Mouse (Mus musculus): ENCODE data around the gene Dcaf1. TPM values are rescaled to one million over a fixed set of nuclear protein-coding genes. Genes with fewer than 3 reads are reported as not detected.

Gene Dcaf1
- total and polyA plus RNA-seq, 3 experiments = 40.9 to 43.9 (median 42.9) TPM

DNA sequence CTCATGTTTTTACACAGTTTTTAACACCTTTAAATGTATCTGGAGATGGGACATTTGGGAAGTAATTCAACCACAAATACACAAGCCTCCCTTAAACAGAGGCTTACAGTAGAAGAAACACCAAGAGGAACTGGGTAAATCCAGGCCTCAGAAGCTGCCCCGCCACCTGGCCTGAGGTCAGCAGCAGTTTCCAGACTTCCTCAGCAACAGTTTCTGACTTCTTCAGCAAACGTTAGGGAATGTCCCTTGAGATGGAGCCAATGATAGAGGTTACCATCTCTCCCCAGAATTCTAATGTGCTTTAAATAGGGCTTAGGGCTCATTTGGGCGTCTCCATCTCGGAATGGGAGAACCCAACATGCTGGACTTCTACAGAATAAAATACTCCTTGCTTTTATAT is 43.4 kb upstream of the Dcaf1 start:
- in situ Hi-C loops (cut with MboI; ENCODE audit: low pct_ligation_motif_present, low pct_unique_long_range_greater_than_20kb, low sequenced_read_pairs) = no loop called here
- Histone ChIP-seq H3K9me3 (replicated peaks; ENCODE audit: low read length) (no peaks in the 10 kb centered on the region), H3K27ac (ENCODE audit: insufficient read depth, low read depth) (no peak overlapping the region), H3K4me3 (replicated peaks in 1 of 3; ENCODE audit: low read depth in 2 of 3, low read length in 2 of 3, poor library complexity in 1 of 3) (no peak overlapping the region), H3K4me1 (ENCODE audit: control insufficient read depth in 1 of 2, insufficient read depth in 2 of 2) (peaks cover 7 to 45% of the 10 kb centered on the region in 2 experiments; a peak in 3 of 4 replicates), H3K36me3 (replicated peaks in 1 of 2; ENCODE audit: control insufficient read depth in 1 of 2, insufficient read depth in 1 of 2, low read length in 1 of 2) (peaks cover 0 to 6% of the 10 kb centered on the region in 2 experiments), H3K4me2 (ENCODE audit: insufficient read depth, low read depth, poor library complexity, severe bottlenecking) (peak overlapping the region; percentile 17; the same call in 1 of the 2 replicates), H3K79me2 (replicated peaks; ENCODE audit: control insufficient read depth, extremely low read depth, insufficient read depth, poor library complexity, severe bottlenecking) (peaks cover 22% of the 10 kb centered on the region; the same call in 1 of the 2 replicates), H3K27me3 (replicated peaks) (no peaks in the 10 kb centered on the region), H3K9ac (ENCODE audit: insufficient read depth, low read depth) (no peak overlapping the region)
- DNase-seq (ENCODE audit: extremely low read depth) = peak; percentile 71
- dilution Hi-C loops (cut with MboI; ENCODE audit: extremely low pct_ligation_motif_present, extremely low pct_unique_long_range_greater_than_20kb, low sequenced_read_pairs) = loop anchor here (25.0 kb wide), 1 partner anchor 91 kb away; the partner anchor contains the start of gene Tex264
- TF ChIP-seq ETS1 (conservative IDR thresholded peaks at IDR 0.05; ENCODE audit: low read depth, low read length) (peak; percentile 24; the same call in 1 of the 2 replicates), JUN (IDR thresholded peaks at IDR 0.05; ENCODE audit: insufficient read depth, low read depth, low read length) (no peak), POLR2A (IDR thresholded peaks at IDR 0.05; ENCODE audit: low read depth, low read length) (no peak), EP300 (IDR thresholded peaks at IDR 0.05; ENCODE audit: low read length) (peak; percentile 89), BHLHE40 (IDR thresholded peaks at IDR 0.05; ENCODE audit: low read depth, low read length) (peak; percentile 23; the same call in 1 of the 2 replicates), E2F4 (IDR thresholded peaks at IDR 0.05; ENCODE audit: insufficient replicate concordance, low read depth, low read length) (no peak), SIN3A (IDR thresholded peaks at IDR 0.05; ENCODE audit: low read length) (no peak; the same call in 1 of the 2 replicates), MAFK (IDR thresholded peaks at IDR 0.05; ENCODE audit: insufficient replicate concordance, low read length) (no peak), JUND (conservative IDR thresholded peaks at IDR 0.05; ENCODE audit: low read depth, low read length) (no peak), NELFE (IDR thresholded peaks at IDR 0.05; ENCODE audit: low read depth, low read length) (no peak), CTCF (conservative IDR thresholded peaks at IDR 0.05 in 1 of 2, IDR thresholded peaks at IDR 0.05 in 1 of 2; ENCODE audit: low read depth in 2 of 2, low read length in 2 of 2) (no peak), MEF2A (IDR thresholded peaks at IDR 0.05; ENCODE audit: borderline replicate concordance, low read depth, low read length) (peak; percentile 70; the same call in 1 of the 2 replicates), MAZ (IDR thresholded peaks at IDR 0.05; ENCODE audit: low read depth, low read length) (no peak), TCF12 (IDR thresholded peaks at IDR 0.05; ENCODE audit: low read depth, low read length) (peak; percentile 70; the same call in 1 of the 2 replicates), POLR2AphosphoS2 (IDR thresholded peaks at IDR 0.05; ENCODE audit: low read depth, low read length) (no peak), MXI1 (IDR thresholded peaks at IDR 0.05; ENCODE audit: low read depth, low read length) (no peak), RCOR1 (conservative IDR thresholded peaks at IDR 0.05; ENCODE audit: low read depth, low read length) (no peak), ZMIZ1 (IDR thresholded peaks at IDR 0.05; ENCODE audit: low read depth, low read length) (no peak), ZC3H11A (IDR thresholded peaks at IDR 0.05; ENCODE audit: low read depth, low read length) (no peak), IRF4 (IDR thresholded peaks at IDR 0.05; ENCODE audit: low read depth, low read length) (peak; percentile 84), GABPA (IDR thresholded peaks at IDR 0.05; ENCODE audit: insufficient replicate concordance, low read depth, low read length) (no peak), RAD21 (IDR thresholded peaks at IDR 0.05; ENCODE audit: low read depth, low read length) (no peak), HCFC1 (IDR thresholded peaks at IDR 0.05; ENCODE audit: low read depth, low read length) (no peak), ZKSCAN1 (IDR thresholded peaks at IDR 0.05; ENCODE audit: borderline replicate concordance, low read depth, low read length) (no peak), KAT2A (IDR thresholded peaks at IDR 0.05; ENCODE audit: insufficient replicate concordance, low read length) (no peak), NRF1 (IDR thresholded peaks at IDR 0.05; ENCODE audit: low read depth, low read length) (no peak), CHD2 (IDR thresholded peaks at IDR 0.05; ENCODE audit: low read length) (peak; percentile 56; the same call in 1 of the 2 replicates), CHD1 (IDR thresholded peaks at IDR 0.05; ENCODE audit: low read depth, low read length) (no peak), MAX (IDR thresholded peaks at IDR 0.05; ENCODE audit: low read length) (no peak), ZNF384 (IDR thresholded peaks at IDR 0.05; ENCODE audit: low read depth, low read length) (no peak), MYC (IDR thresholded peaks at IDR 0.05; ENCODE audit: low read depth, low read length) (no peak)
